Mouse (Mus musculus): Measurements from ENCODE around the gene Ank3. TPM values are rescaled to one million over a fixed set of nuclear protein-coding genes. Genes with fewer than 3 reads are reported as not detected.
A peak's percentile ranks its signal among the peaks of the same experiment; 100 is the strongest.

Ank3 gene
- polyA plus RNA-seq, 1 experiment from 2014 or later = 10.0 TPM

GRCm38 (mm10) chr10:69532169-69532730 is 133.7 kb downstream of the Ank3 start:
- Histone ChIP-seq H3K4me3 (no peak overlapping the region), H3K4me1 (no peaks in the 10 kb centered on the region), H3K9me3 (replicated peaks) (no peaks in the 10 kb centered on the region), H3K27me3 (replicated peaks) (no peaks in the 10 kb centered on the region), H3K4me2 (no peak overlapping the region), H3K9ac (no peak overlapping the region), H3K36me3 (no peaks in the 10 kb centered on the region), H3K27ac (no peak overlapping the region)
- WGBS (ENCODE audit: insufficient replicate concordance) = 66% methylated on average over 10 of the region's 10 CpGs
- ATAC-seq = no peak

- Histone ChIP-seq H3K36me3 (no peaks in the 10 kb centered on the region), H3K9me3 (replicated peaks) (no peaks in the 10 kb centered on the region), H3K27me3 (replicated peaks) (no peaks in the 10 kb centered on the region), H3K4me1 (no peaks in the 10 kb centered on the region), H3K27ac (0 out of 2 replicates have a peak overlapping the region, but pooled peaks have one; percentile 0), H3K4me3 (peak overlapping the region; percentile 34), H3K4me2 (peak overlapping the region; percentile 50), H3K9ac (no peak overlapping the region)
- WGBS (ENCODE audit: insufficient replicate concordance) = 13% methylated on average over 22 of the region's 22 CpGs
- peak; percentile 46; the same call in 1 of the 2 replicates for ATAC-seq
These were observed 135.2 kb downstream of the Ank3 start for GRCm38 (mm10) chr10:69533505-69534388.

GRCm38 (mm10) chr10:69534716-69535115 is 136.1 kb downstream of the Ank3 start:
- H3K4me1 ChIP-seq = no peaks in the 10 kb centered on the region
- no peak overlapping the region for H3K9ac ChIP-seq
- H3K4me3 ChIP-seq = peak overlapping the region; percentile 11; the same call in 1 of the 2 replicates
- H3K36me3 ChIP-seq = no peaks in the 10 kb centered on the region
- ATAC-seq = no peak
- no peaks in the 10 kb centered on the region for H3K27me3 ChIP-seq (replicated peaks)
- 72% methylated on average over 9 of the region's 9 CpGs for whole genome bisulfite sequencing (ENCODE audit: insufficient replicate concordance)
- no peak overlapping the region for H3K27ac ChIP-seq
- H3K9me3 ChIP-seq (replicated peaks) = no peaks in the 10 kb centered on the region
- peak overlapping the region; percentile 50 for H3K4me2 ChIP-seq

GRCm38 (mm10) chr10:69535123-69535930 is 136.8 kb downstream of the Ank3 start:
- Histone ChIP-seq H3K9me3 (replicated peaks) (no peaks in the 10 kb centered on the region), H3K4me2 (peak overlapping the region; percentile 50), H3K4me1 (no peaks in the 10 kb centered on the region), H3K27ac (no peak overlapping the region), H3K9ac (no peak overlapping the region), H3K27me3 (replicated peaks) (no peaks in the 10 kb centered on the region), H3K36me3 (no peaks in the 10 kb centered on the region), H3K4me3 (peak overlapping the region; percentile 11; the same call in 1 of the 2 replicates)
- no peak for ATAC-seq
- WGBS (ENCODE audit: insufficient replicate concordance) = 55% methylated on average over 15 of the region's 15 CpGs

GRCm38 (mm10) chr10:69535931-69536200 is 137.3 kb downstream of the Ank3 start:
- H3K4me3 ChIP-seq = no peak overlapping the region
- no peak overlapping the region for H3K9ac ChIP-seq
- H3K4me2 ChIP-seq = no peak overlapping the region
- H3K9me3 ChIP-seq (replicated peaks) = no peaks in the 10 kb centered on the region
- no peak overlapping the region for H3K27ac ChIP-seq
- H3K4me1 ChIP-seq = no peaks in the 10 kb centered on the region
- H3K27me3 ChIP-seq (replicated peaks) = no peaks in the 10 kb centered on the region
- no peaks in the 10 kb centered on the region for H3K36me3 ChIP-seq
- WGBS (ENCODE audit: insufficient replicate concordance) = 59% methylated on average over 4 of the region's 4 CpGs
- ATAC-seq = no peak

- no peak for ATAC-seq
- Histone ChIP-seq H3K27me3 (replicated peaks) (no peaks in the 10 kb centered on the region), H3K36me3 (no peaks in the 10 kb centered on the region), H3K9ac (no peak overlapping the region), H3K4me1 (no peaks in the 10 kb centered on the region), H3K4me2 (no peak overlapping the region), H3K4me3 (no peak overlapping the region), H3K27ac (no peak overlapping the region), H3K9me3 (replicated peaks) (no peaks in the 10 kb centered on the region)
- WGBS (ENCODE audit: insufficient replicate concordance) = 62% methylated on average over 9 of the region's 9 CpGs
These were observed 138.0 kb downstream of the Ank3 start for GRCm38 (mm10) chr10:69536372-69537075.

GRCm38 (mm10) chr10:69538236-69538635 is 139.7 kb downstream of the Ank3 start:
- Histone ChIP-seq H3K4me1 (no peaks in the 10 kb centered on the region), H3K27ac (no peak overlapping the region), H3K9ac (no peak overlapping the region), H3K4me3 (no peak overlapping the region), H3K4me2 (no peak overlapping the region), H3K36me3 (no peaks in the 10 kb centered on the region), H3K9me3 (replicated peaks) (no peaks in the 10 kb centered on the region), H3K27me3 (replicated peaks) (no peaks in the 10 kb centered on the region)
- ATAC-seq = no peak
- 72% methylated on average over 2 of the region's 2 CpGs for WGBS (ENCODE audit: insufficient replicate concordance)

- 71% methylated on average over 3 of the region's 3 CpGs for WGBS (ENCODE audit: insufficient replicate concordance)
These were observed 143.9 kb downstream of the Ank3 start for GRCm38 (mm10) chr10:69542439-69542838.

GRCm38 (mm10) chr10:69543876-69544620 is 145.5 kb downstream of the Ank3 start:
- H3K27me3 ChIP-seq (replicated peaks) = no peaks in the 10 kb centered on the region
- no peaks in the 10 kb centered on the region for H3K4me1 ChIP-seq
- no peak for ATAC-seq
- no peak overlapping the region for H3K9ac ChIP-seq
- no peak overlapping the region for H3K4me2 ChIP-seq
- no peaks in the 10 kb centered on the region for H3K9me3 ChIP-seq (replicated peaks)
- H3K4me3 ChIP-seq = no peak overlapping the region
- H3K36me3 ChIP-seq = no peaks in the 10 kb centered on the region
- H3K27ac ChIP-seq = no peak overlapping the region
- WGBS (ENCODE audit: insufficient replicate concordance) = 80% methylated on average over 10 of the region's 10 CpGs

More at GRCm38 (mm10) chr10:69542439-69542838, 143.9 kb downstream of the Ank3 start:
- Histone ChIP-seq H3K9ac (no peak overlapping the region), H3K4me1 (no peaks in the 10 kb centered on the region), H3K9me3 (replicated peaks) (no peaks in the 10 kb centered on the region), H3K27me3 (replicated peaks) (no peaks in the 10 kb centered on the region), H3K4me3 (no peak overlapping the region), H3K27ac (no peak overlapping the region), H3K4me2 (no peak overlapping the region), H3K36me3 (no peaks in the 10 kb centered on the region)
- no peak for ATAC-seq

- Histone ChIP-seq H3K36me3 (no peaks in the 10 kb centered on the region), H3K4me2 (no peak overlapping the region), H3K27me3 (replicated peaks) (no peaks in the 10 kb centered on the region), H3K4me1 (no peaks in the 10 kb centered on the region), H3K4me3 (no peak overlapping the region), H3K9ac (no peak overlapping the region), H3K9me3 (replicated peaks) (no peaks in the 10 kb centered on the region), H3K27ac (no peak overlapping the region)
- 67% methylated on average over 7 of the region's 7 CpGs for WGBS (ENCODE audit: insufficient replicate concordance)
- no peak for ATAC-seq
These were observed 146.1 kb downstream of the Ank3 start for GRCm38 (mm10) chr10:69544653-69545052.

- H3K36me3 ChIP-seq = no peaks in the 10 kb centered on the region
- 66% methylated on average over 3 of the region's 3 CpGs for WGBS (ENCODE audit: insufficient replicate concordance)
- ATAC-seq = no peak
- H3K4me3 ChIP-seq = no peak overlapping the region
- no peaks in the 10 kb centered on the region for H3K9me3 ChIP-seq (replicated peaks)
- H3K4me1 ChIP-seq = 0 out of 2 replicates have a peak, but pooled peaks cover 6% of the 10 kb centered on the region
- no peaks in the 10 kb centered on the region for H3K27me3 ChIP-seq (replicated peaks)
- H3K4me2 ChIP-seq = no peak overlapping the region
- no peak overlapping the region for H3K9ac ChIP-seq
- H3K27ac ChIP-seq = no peak overlapping the region
These were observed 147.4 kb downstream of the Ank3 start for GRCm38 (mm10) chr10:69545936-69546335.
